Mouse (Mus musculus) cerebellum, adult (tissue): ENCODE measurements around the gene Zcchc9.
"Not testable (repeated sequence)": the region's sequence is repeated elsewhere in the genome, so short reads cannot be mapped to it uniquely, and the experiment has no call there.

Experiments
- ATAC-seq: cut with Nextera tagmentation; 2 replicates; pipeline ENCODE4 v1.9.2; 2017; ENCODE audit warnings: mild to moderate bottlenecking, moderate library complexity, mixed read lengths; ENCODE audit not compliant: insufficient number of reproducible peaks, low FRiP score, low TSS enrichment

The Zcchc9 gene

GRCm38 (mm10) chr13:91763654-91764053 lies 43.9 kb downstream of the Zcchc9 start:
- not testable (repeated sequence) for ATAC-seq

GRCm38 (mm10) chr13:91761654-91762445 lies 45.7 kb downstream of the Zcchc9 start:
- no peak for ATAC-seq

GRCm38 (mm10) chr13:91760302-91761050 lies 47.0 kb downstream of the Zcchc9 start:
- ATAC-seq, result no peak

- ATAC-seq, result no peak
These were observed 47.7 kb downstream of the Zcchc9 start for GRCm38 (mm10) chr13:91759791-91760190.

- ATAC-seq, result no peak
These were observed 49.0 kb downstream of the Zcchc9 start for GRCm38 (mm10) chr13:91758316-91759048.

- no peak for ATAC-seq
These were observed 51.3 kb downstream of the Zcchc9 start for GRCm38 (mm10) chr13:91756230-91756629.

GRCm38 (mm10) chr13:91754762-91755161 lies 52.7 kb downstream of the Zcchc9 start:
- no peak for ATAC-seq

- ATAC-seq, result no peak
These were observed 53.8 kb downstream of the Zcchc9 start for GRCm38 (mm10) chr13:91753724-91754123.

- no peak for ATAC-seq
These were observed 57.5 kb downstream of the Zcchc9 start for GRCm38 (mm10) chr13:91749981-91750380.

GRCm38 (mm10) chr13:91748401-91748800 lies 59.1 kb downstream of the Zcchc9 start:
- no peak for ATAC-seq
